In genomic region chr12:10529077-10529476, GRCm38 (mm10) we compare ENCODE assay signal across 24 mouse cellular contexts.
DNase-seq lines count a peak whose midpoint lies in the region; ATAC-seq and TF ChIP-seq lines count a peak whose summit lies in the region.
"Had no signal": no experiment of that assay in that cellular context is flagged by ENCODE, and none has a peak within 500 bp of the region (broad histone marks: within the 10 kb centered on the region; RNA-seq: fewer than 3 reads in every experiment).

No protein-coding gene starts in this region.

- ATAC-seq in heart, embryonic 15.5 days (replicated peaks; ENCODE audit: insufficient number of reproducible peaks, insufficient read depth, low FRiP score, low read depth), result peak; percentile 35; the same call in 1 of the 2 replicates
- ATAC-seq in lung, embryonic 15.5 days (ENCODE audit: borderline replicate concordance, extremely low read depth, low FRiP score, low TSS enrichment), result peak; percentile 78
- 0 out of 2 replicates have a peak, but pooled peaks have one; percentile 31 for ATAC-seq in lung, postnatal 0 days
- ATAC-seq: activated CD4-positive, CD25-positive, alpha-beta regulatory T cell, adult 4 months; CD4-positive, CD25-positive, alpha-beta regulatory T cell, adult 4 months; forebrain, embryonic 13.5 days; forebrain, embryonic 15.5 days; Patski had no signal

- WGBS in heart, embryonic 15.5 days, result 26% methylated on average over 2 of the region's 2 CpGs
- 50% methylated on average over 2 of the region's 2 CpGs for WGBS in heart, adult 2 months
- WGBS in lung, embryonic 15.5 days, result 31% methylated on average over 2 of the region's 2 CpGs
- 54% methylated on average over 2 of the region's 2 CpGs for WGBS in lung, adult 2 months
- WGBS in lung, postnatal 0 days, result 32% methylated on average over 2 of the region's 2 CpGs

- H3K4me3 ChIP-seq in heart, embryonic 15.5 days, result no peak overlapping the region
- no peak overlapping the region for H3K4me3 ChIP-seq in heart, adult 2 months
- no peak overlapping the region for H3K4me3 ChIP-seq in lung, embryonic 15.5 days
- H3K4me3 ChIP-seq in lung, adult 2 months (replicated peaks; ENCODE audit: extremely low read depth, low read depth, low read length), result no peak overlapping the region
- H3K4me3 ChIP-seq in lung, postnatal 0 days (ENCODE audit: low read depth, low read length), result no peak overlapping the region
- H3K4me3 ChIP-seq: embryonic facial prominence, embryonic 10.5 days; embryonic facial prominence, embryonic 12.5 days; forebrain, embryonic 13.5 days; forebrain, embryonic 15.5 days had no signal

- H3K36me3 ChIP-seq in heart, embryonic 15.5 days, result no peaks in the 10 kb centered on the region
- H3K36me3 ChIP-seq in heart, adult 2 months (ENCODE audit: control insufficient read depth, insufficient read depth, low read length), result no peaks in the 10 kb centered on the region
- no peaks in the 10 kb centered on the region for H3K36me3 ChIP-seq in lung, embryonic 15.5 days
- H3K36me3 ChIP-seq in lung, postnatal 0 days (ENCODE audit: insufficient read depth, low read length), result no peaks in the 10 kb centered on the region
- H3K36me3 ChIP-seq: embryonic facial prominence, embryonic 10.5 days; embryonic facial prominence, embryonic 12.5 days; forebrain, embryonic 15.5 days; G1E had no signal

- H3K79me2 ChIP-seq in heart, adult 2 months (replicated peaks; ENCODE audit: control insufficient read depth, insufficient read depth, low read length), result no peaks in the 10 kb centered on the region

- H3K9me3 ChIP-seq in heart, embryonic 15.5 days (replicated peaks), result no peaks in the 10 kb centered on the region
- no peaks in the 10 kb centered on the region for H3K9me3 ChIP-seq in lung, embryonic 15.5 days
- no peaks in the 10 kb centered on the region for H3K9me3 ChIP-seq in lung, postnatal 0 days (ENCODE audit: low read length)
- H3K9me3 ChIP-seq: embryonic facial prominence, embryonic 10.5 days; embryonic facial prominence, embryonic 12.5 days; forebrain, embryonic 13.5 days; forebrain, embryonic 15.5 days; G1E had no signal

- TF ChIP-seq EP300 in heart, adult 2 months (IDR thresholded peaks at IDR 0.05; ENCODE audit: insufficient read depth, low read depth, low read length), result no peak
- 0 out of 2 replicates have a peak, but pooled peaks have one; percentile 22 for TF ChIP-seq EP300 in lung, postnatal 0 days (IDR thresholded peaks at IDR 0.05)

- no peak for TF ChIP-seq CTCF in heart, adult 2 months (IDR thresholded peaks at IDR 0.05)
- TF ChIP-seq CTCF in lung, adult 2 months (IDR thresholded peaks at IDR 0.05; ENCODE audit: insufficient read depth, low read length), result no peak
- no peak for TF ChIP-seq CTCF in lung, postnatal 0 days (IDR thresholded peaks at IDR 0.05)

- no peak overlapping the region for H3K4me2 ChIP-seq in heart, embryonic 15.5 days
- H3K4me2 ChIP-seq in lung, embryonic 15.5 days, result no peak overlapping the region
- H3K4me2 ChIP-seq in lung, postnatal 0 days (replicated peaks; ENCODE audit: low read depth, low read length), result no peak overlapping the region
- H3K4me2 ChIP-seq: embryonic facial prominence, embryonic 12.5 days; forebrain, embryonic 13.5 days; forebrain, embryonic 15.5 days had no signal

- no peaks in the 10 kb centered on the region for H3K27me3 ChIP-seq in heart, embryonic 15.5 days
- no peaks in the 10 kb centered on the region for H3K27me3 ChIP-seq in heart, adult 2 months (ENCODE audit: control insufficient read depth, insufficient read depth, low read length)
- H3K27me3 ChIP-seq in lung, embryonic 15.5 days, result no peaks in the 10 kb centered on the region
- H3K27me3 ChIP-seq in lung, postnatal 0 days (replicated peaks; ENCODE audit: insufficient read depth, low read length), result no peaks in the 10 kb centered on the region
- H3K27me3 ChIP-seq: CH12.LX; embryonic facial prominence, embryonic 12.5 days; forebrain, embryonic 13.5 days; forebrain, embryonic 15.5 days; Patski had no signal

- intact Hi-C loops in heart, adult 2 months (cut with DNase I), result loop anchor here (5.0 kb wide), 1 partner anchor 87 kb away; no protein-coding TSS in a partner anchor

- no peak overlapping the region for H3K27ac ChIP-seq in heart, embryonic 15.5 days
- H3K27ac ChIP-seq in heart, adult 2 months, result no peak overlapping the region
- no peak overlapping the region for H3K27ac ChIP-seq in lung, embryonic 15.5 days
- H3K27ac ChIP-seq in lung, postnatal 0 days (ENCODE audit: low read length), result no peak overlapping the region
- H3K27ac ChIP-seq: embryonic facial prominence, embryonic 10.5 days; embryonic facial prominence, embryonic 12.5 days; forebrain, embryonic 13.5 days; forebrain, embryonic 15.5 days had no signal

- no peak overlapping the region for H3K9ac ChIP-seq in heart, embryonic 15.5 days
- H3K9ac ChIP-seq in heart, adult 2 months (ENCODE audit: low read depth, low read length), result no peak overlapping the region
- H3K9ac ChIP-seq in lung, embryonic 15.5 days, result no peak overlapping the region
- H3K9ac ChIP-seq in lung, postnatal 0 days (replicated peaks; ENCODE audit: low read depth), result no peak overlapping the region
- H3K9ac ChIP-seq: embryonic facial prominence, embryonic 12.5 days; forebrain, embryonic 13.5 days; forebrain, embryonic 15.5 days had no signal

- DNase-seq in heart, adult 2 months, result no peak
- no peak for DNase-seq in lung, adult 2 months
- peak; percentile 53 for DNase-seq in lung, postnatal 0 days (ENCODE audit: low spot score)
- DNase-seq in lung, adult 18-20 months, result no peak
- DNase-seq: adrenal gland, adult 8-10 months; adrenal gland, postnatal 14 days; adrenal gland, postnatal 36 days; B cell, adult 2 months; cerebellum, adult 11-12 months; cerebellum, adult 2 months; cerebellum, adult 9-10 months; cerebellum, postnatal 10 days; cerebellum, postnatal 25 days had no signal

- H3K4me1 ChIP-seq in heart, embryonic 15.5 days (replicated peaks), result peaks cover 4% of the 10 kb centered on the region
- no peaks in the 10 kb centered on the region for H3K4me1 ChIP-seq in heart, adult 2 months (ENCODE audit: control insufficient read depth, insufficient read depth, low read length)
- 0 out of 2 replicates have a peak, but pooled peaks cover 3% of the 10 kb centered on the region for H3K4me1 ChIP-seq in lung, embryonic 15.5 days
- H3K4me1 ChIP-seq in lung, adult 2 months (ENCODE audit: control insufficient read depth, insufficient read depth, low read length), result no peaks in the 10 kb centered on the region
- H3K4me1 ChIP-seq in lung, postnatal 0 days (ENCODE audit: insufficient read depth, low read depth, low read length), result no peaks in the 10 kb centered on the region
- H3K4me1 ChIP-seq: embryonic facial prominence, embryonic 10.5 days; embryonic facial prominence, embryonic 12.5 days; forebrain, embryonic 13.5 days; forebrain, embryonic 15.5 days had no signal

- no peak for TF ChIP-seq POLR2A in heart, adult 2 months (IDR thresholded peaks at IDR 0.05; ENCODE audit: insufficient read depth, low read depth, low read length)
- TF ChIP-seq POLR2A in lung, adult 2 months (IDR thresholded peaks at IDR 0.05; ENCODE audit: borderline replicate concordance, extremely low read depth, low read depth, low read length), result no peak
